Mouse (Mus musculus): ENCODE measurements around the gene Olfr711.
"Not testable (repeated sequence)": the region's sequence is repeated elsewhere in the genome, so short reads cannot be mapped to it uniquely, and the experiment has no call there.

Gene Olfr711

DNA sequence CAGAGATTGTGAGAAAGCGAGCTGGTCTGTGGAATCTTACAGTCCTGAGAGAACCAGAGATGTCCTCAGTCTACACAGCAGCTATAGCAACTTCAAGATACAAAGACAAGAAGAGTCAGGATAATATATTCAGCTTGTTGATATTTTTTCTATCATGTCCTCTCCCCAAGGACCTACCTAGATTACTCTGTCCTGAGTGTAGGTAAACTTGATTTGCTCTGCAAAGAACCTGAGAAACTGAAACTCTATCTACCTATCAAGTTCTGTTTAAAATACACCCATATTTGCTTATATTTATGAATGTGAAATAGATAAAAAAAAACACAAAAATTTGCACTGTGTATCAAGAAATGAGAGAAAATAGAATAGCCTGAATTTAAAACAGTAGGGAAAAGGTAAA, at the start of gene Olfr711:
Gene Olfr711 (minus strand): TSS at position 101 of the 400 bp plus-strand sequence.
- DNase-seq, result no peak

DNA sequence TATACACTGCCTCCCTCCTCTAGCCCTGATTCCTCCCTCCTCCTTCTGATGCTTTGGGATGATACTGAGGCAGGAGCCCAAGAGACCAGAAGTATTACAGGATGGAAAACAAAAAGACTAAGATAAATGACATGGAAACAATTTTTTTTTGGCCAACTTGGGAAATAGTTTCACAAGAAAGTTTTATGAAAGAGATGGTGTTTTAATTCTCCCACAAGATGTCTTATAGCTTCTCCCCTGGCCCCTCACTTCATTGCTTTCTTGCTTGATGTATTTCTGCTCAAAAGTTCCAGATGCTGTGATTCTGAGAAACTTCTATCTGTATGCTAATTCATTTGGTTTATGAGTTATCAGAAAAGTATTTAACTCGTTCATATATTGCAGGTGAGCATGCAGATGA, 30.7 kb upstream of the Olfr711 start, which contains the start of gene Olfr2:
Gene Olfr2 (minus strand): TSS at position 101 of the 400 bp plus-strand sequence.
- DNase-seq, result no peak

GRCm38 (mm10) chr7:107004169-107004568, 28.9 kb upstream of the Olfr711 start:
- DNase-seq, result no peak

DNA sequence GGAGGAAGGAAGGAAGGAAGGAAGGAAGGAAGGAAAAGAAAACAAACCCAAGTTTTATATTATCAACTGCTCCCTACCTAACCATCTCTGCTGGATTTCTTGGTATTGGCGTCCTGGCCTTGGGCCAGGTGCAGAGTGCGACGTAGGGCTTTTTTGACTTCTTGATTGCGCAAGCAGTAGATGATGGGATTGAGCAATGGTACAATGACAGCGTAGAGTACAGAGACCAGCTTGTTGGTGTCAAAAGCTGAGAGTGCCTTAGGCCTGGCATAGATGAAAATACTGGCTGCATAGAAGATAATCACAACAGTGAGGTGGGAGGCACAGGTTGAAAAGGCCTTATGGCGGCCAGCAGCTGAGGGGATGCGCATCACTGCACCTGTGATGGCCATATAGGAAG, 25.5 kb upstream of the Olfr711 start:
- DNase-seq, result no peak

- no peak for DNase-seq
Observed at GRCm38 (mm10) chr7:106985236-106985635, 10.0 kb upstream of the Olfr711 start.

DNA sequence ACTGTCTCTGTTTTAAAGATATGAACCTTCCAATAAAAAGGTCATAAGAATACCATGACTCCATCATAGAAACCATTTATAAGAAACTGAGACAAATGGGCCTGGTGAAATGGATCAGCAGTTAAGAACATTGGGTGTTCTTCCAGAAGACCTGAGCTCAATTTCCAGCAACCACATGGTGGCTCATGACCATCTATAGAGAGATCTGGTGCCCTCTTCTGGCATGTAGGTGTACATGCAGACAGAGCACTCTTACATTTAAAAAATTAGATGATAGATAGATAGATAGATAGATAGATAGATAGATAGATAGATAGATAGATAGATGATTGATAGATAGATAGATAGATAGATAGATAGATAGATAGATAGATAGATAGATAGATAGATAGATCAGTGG, 7.8 kb downstream of the Olfr711 start:
- DNase-seq, result not testable (repeated sequence)

- DNase-seq, result no peak
Observed at GRCm38 (mm10) chr7:106963837-106964236, 11.4 kb downstream of the Olfr711 start, which contains the start of gene Olfr6. Gene Olfr6, minus strand, starts transcription at chr7:106963937.

DNA sequence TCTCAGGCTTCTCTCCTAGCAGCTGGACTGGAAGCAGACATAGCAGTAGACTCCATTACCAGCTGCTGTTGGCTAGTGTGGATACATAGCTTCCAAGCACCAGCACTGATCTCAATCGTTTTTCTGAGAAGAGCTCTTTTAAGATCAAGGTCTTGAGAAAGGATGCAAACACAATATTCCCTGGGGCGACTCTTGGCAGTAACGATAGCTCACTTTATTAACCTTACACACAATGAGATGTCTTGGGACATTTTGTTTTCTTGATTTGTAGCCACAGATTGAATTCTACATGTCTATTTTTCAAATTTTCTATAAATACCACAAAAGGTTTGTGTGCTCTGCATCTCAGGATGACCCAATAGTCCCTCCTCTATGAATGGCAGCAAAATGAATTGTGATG, 27.0 kb downstream of the Olfr711 start, which contains the start of gene Olfr710:
Gene Olfr710 (minus strand): TSS at position 101 of the 400 bp plus-strand sequence.
- DNase-seq, result no peak

GRCm38 (mm10) chr7:106932119-106932518, 43.1 kb downstream of the Olfr711 start, which contains the start of gene Olfr709-ps1:
Gene Olfr709-ps1, minus strand, starts transcription at chr7:106932219.
- DNase-seq, result no peak

- DNase-seq, result not testable (repeated sequence)
Observed at GRCm38 (mm10) chr7:106920961-106921360, 54.3 kb downstream of the Olfr711 start.

All from lung, postnatal 4 days (tissue).